Mouse (Mus musculus) forebrain, embryonic 11.5 days (tissue): ENCODE results near the gene Dnase1l2. TPM values are rescaled to one million over a fixed set of nuclear protein-coding genes. Genes with fewer than 3 reads are reported as not detected.

Experiments used
- ATAC-seq: fragments of 200-750 bp; cut with Nextera tagmentation; replicated peaks from 2 replicates; pipeline ENCODE4 v1.8.0; 2017; ENCODE audit warnings: moderate TSS enrichment; ENCODE audit not compliant: low FRiP score
- DNase-seq: peaks from one replicate; pipeline ENCODE4 v3.0.0-alpha.2; 2017; ENCODE audit warnings: low spot score
- H3K27ac ChIP-seq: fragments of 300-500 bp; sonication (generic); 2 replicates; pipeline ENCODE4 v1.5.1; 2014; ENCODE audit warnings: low read depth, low read length
- H3K27me3 ChIP-seq: fragments of 300-500 bp; sonication (generic); 2 replicates; pipeline ENCODE4 v1.6.1; 2014; ENCODE audit warnings: mild to moderate bottlenecking, low read length, mixed read lengths; ENCODE audit not compliant: control insufficient read depth, insufficient read depth
- H3K36me3 ChIP-seq: fragments of 300-500 bp; sonication (generic); 2 replicates; pipeline ENCODE4 v1.6.1; 2014; ENCODE audit warnings: mild to moderate bottlenecking, low read length, moderate library complexity, mixed read lengths; ENCODE audit not compliant: control insufficient read depth, insufficient read depth
- H3K4me1 ChIP-seq: fragments of 300-500 bp; sonication (generic); replicated peaks from 2 replicates; pipeline ENCODE4 v1.6.1; 2014; ENCODE audit warnings: low read length, mixed read lengths; ENCODE audit not compliant: control insufficient read depth, insufficient read depth
- H3K4me2 ChIP-seq: fragments of 300-500 bp; sonication (generic); 2 replicates; pipeline ENCODE4 v1.6.1; 2014; ENCODE audit warnings: low read depth, mild to moderate bottlenecking, low read length, moderate library complexity, mixed read lengths; ENCODE audit not compliant: severe bottlenecking
- H3K4me3 ChIP-seq: fragments of 300-500 bp; sonication (generic); 2 replicates; pipeline ENCODE4 v1.5.1; 2014; ENCODE audit warnings: low read depth, low read length
- H3K9ac ChIP-seq: fragments of 300-500 bp; sonication (generic); 2 replicates; pipeline ENCODE4 v1.6.1; 2014; ENCODE audit warnings: low read length
- H3K9me3 ChIP-seq: fragments of 300-500 bp; sonication (generic); 2 replicates; pipeline ENCODE4 v1.6.1; 2016; ENCODE audit warnings: low read length, mixed read lengths; ENCODE audit not compliant: control insufficient read depth
- whole genome bisulfite sequencing: fragments of 180-500 bp; shearing (Covaris S2); extraction: QIAGEN DNeasy Blood & Tissue Kit; methylation state at CpG from one replicate; pipeline ENCODE4 v1.1.7; 2014; 5-methylcytosine and 5-hydroxymethylcytosine counted together
- polyA plus RNA-seq: library from polyadenylated mRNA; unstranded; fragments of >200 nt; fragmentation: Nextera tagmentation; extraction: Ambion mirVana; gene quantifications from 2 replicates; pipeline ENCODE4 v1.2.1, GENCODE M21; 2014

Gene Dnase1l2
- 2.7 and 3.3 TPM in 2 replicates for polyA plus RNA-seq

DNA sequence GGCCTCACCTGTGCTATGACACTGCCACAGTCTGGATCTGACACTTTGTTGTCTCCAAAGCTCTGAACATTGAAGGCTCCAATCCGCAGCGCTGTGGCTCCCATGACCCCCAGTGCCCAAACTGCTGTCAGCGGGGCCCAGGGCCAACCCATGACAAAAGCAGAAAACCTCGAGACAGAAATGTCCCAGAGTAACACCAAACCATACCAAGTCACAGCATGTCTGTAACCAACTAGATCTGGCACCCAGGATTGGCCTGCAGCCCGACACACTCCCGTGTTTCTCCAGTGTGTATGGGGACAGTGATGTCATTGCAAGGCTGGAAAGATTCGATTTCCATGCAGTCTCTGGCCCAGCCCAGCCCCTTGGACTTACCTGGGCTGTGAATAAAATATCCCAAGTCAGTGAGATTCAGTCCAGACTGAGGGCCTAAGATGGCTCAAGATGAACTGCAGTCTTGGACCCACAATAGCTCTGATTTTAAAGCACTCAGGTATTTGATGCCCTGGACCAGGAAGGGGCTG, at the start of gene Dnase1l2:
Gene Dnase1l2 (minus strand): TSS at position 474 of the 524 bp plus-strand sequence.
- ATAC-seq: no peak
- no peak within 1 kb of the TSS for H3K4me3 ChIP-seq

DNA sequence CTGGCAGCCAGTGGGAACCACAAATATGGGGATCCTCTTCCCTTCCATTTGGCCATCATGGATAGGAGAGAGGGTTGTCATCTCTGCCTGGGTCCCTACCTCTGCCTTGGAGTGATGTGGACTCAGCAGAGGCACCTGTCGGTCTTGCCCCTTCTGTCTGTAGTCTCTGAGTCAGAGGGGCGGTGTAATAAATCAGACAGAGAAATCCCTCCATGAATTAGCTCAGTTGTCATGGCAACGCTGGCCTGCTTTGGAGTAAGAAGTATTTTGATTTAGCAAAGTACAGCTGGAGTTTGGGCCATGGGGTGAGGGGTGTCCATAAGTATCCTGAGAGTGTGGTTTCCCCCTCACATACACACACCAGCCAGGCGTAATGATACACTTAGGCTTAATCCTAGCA, 47.5 kb upstream of the Dnase1l2 start:
- H3K9me3 ChIP-seq: no peaks in the 10 kb centered on the region
- peaks cover 9% of the 10 kb centered on the region for H3K4me1 ChIP-seq
- no peaks in the 10 kb centered on the region; the same call in 1 of the 2 replicates for H3K27me3 ChIP-seq
- no peak overlapping the region for H3K4me3 ChIP-seq
- H3K4me2 ChIP-seq: no peak overlapping the region
- no peak for ATAC-seq
- DNase-seq: peak; percentile 48
- WGBS: 77% methylated on average over 4 of the region's 4 CpGs
- no peak overlapping the region for H3K27ac ChIP-seq
- H3K9ac ChIP-seq: no peak overlapping the region
- H3K36me3 ChIP-seq: no peaks in the 10 kb centered on the region

More for the DNA sequence above, at the start of gene Dnase1l2:
- Histone ChIP-seq H3K9me3 (no peaks in the 10 kb centered on the region), H3K36me3 (peaks cover 15% of the 10 kb centered on the region), H3K27ac (no peak within 1 kb of the TSS), H3K27me3 (no peaks in the 10 kb centered on the region), H3K9ac (no peak within 1 kb of the TSS), H3K4me1 (no peaks in the 10 kb centered on the region), H3K4me2 (no peak within 1 kb of the TSS)
- WGBS: 81% methylated on average over 7 of the region's 7 CpGs
- no peak for DNase-seq

DNA sequence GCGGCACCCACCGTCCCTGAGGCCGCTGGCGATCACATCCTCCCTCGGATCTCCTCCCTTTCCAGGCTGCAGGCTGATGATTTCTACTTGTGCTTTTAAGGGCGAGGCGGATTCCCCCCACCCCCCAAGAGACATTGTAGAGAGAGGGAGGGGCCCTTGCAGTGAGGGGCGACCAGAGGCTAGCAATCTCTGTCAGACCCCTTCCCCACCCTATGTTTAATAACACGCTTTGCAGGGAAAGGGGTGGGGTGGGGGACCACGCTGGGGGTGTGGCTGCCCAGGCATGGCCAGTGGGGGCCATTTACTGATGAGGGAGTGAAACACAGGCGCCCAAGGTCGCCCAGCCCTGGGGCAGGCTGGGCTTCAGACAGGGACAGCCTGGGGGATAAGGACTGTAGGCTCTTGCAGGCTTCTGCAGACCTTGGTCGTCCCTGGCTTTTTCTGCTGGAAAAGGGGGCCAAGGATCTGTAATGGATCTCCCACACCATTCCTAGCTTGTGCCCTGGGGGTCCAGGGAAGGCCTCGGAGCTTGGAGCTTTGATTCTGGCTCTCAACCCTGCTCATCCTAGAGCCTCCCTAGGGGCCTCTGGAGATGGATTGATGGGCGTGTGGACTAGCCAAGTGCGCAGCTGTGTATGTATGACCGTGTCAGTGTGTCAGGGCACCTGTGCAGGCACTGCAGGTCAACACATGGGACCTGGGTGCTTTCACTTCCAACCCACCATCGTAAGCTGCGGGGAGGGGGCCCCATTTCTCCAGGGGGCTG, 46.5 kb upstream of the Dnase1l2 start:
- Histone ChIP-seq H3K27ac (peak overlapping the region; percentile 57; the same call in 1 of the 2 replicates), H3K9ac (peak overlapping the region; percentile 87), H3K9me3 (no peaks in the 10 kb centered on the region), H3K4me2 (peak overlapping the region; percentile 92), H3K27me3 (no peaks in the 10 kb centered on the region; the same call in 1 of the 2 replicates), H3K4me1 (peaks cover 9% of the 10 kb centered on the region), H3K36me3 (no peaks in the 10 kb centered on the region), H3K4me3 (peak overlapping the region; percentile 85)
- DNase-seq: peak; percentile 56
- WGBS: 21% methylated on average over 19 of the region's 19 CpGs
- ATAC-seq: peak; percentile 34

DNA sequence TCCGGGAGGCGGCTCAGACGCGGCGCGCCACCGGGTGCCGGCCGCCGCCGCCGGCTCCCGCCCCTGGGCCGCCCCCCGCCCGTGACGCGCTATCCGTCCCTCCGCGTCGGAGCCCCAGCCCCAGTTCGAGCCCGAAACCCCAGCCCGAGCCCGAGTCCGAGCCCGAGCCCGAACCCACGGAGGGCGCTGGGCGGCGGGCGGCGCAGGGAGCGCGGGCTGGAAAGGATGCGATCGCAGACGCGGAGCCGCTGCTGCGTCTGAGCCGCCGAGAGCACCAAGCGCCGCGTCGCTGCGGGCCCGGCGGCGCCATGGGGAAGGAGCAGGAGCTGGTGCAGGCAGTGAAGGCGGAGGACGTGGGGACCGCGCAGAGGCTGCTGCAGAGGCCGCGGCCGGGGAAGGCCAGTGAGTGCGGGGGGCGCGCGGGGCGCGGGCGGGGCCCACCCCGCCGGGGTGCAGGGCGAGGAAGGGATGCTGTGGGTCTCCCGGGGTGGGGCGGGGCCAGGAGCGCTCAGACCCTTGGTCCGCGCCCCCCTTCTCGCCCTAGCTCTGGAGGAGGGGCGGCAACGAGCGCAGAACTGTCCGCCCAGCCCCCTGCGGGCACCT, 45.9 kb upstream of the Dnase1l2 start:
- Histone ChIP-seq H3K4me2 (peak overlapping the region; percentile 92), H3K4me1 (peaks cover 9% of the 10 kb centered on the region), H3K9ac (peak overlapping the region; percentile 87), H3K9me3 (no peaks in the 10 kb centered on the region), H3K27ac (peak overlapping the region; percentile 57), H3K36me3 (no peaks in the 10 kb centered on the region), H3K27me3 (no peaks in the 10 kb centered on the region; the same call in 1 of the 2 replicates), H3K4me3 (peak overlapping the region; percentile 85)
- ATAC-seq (peak; percentile 73), DNase-seq (peak; percentile 78)
- WGBS: under 1% methylated on average over 61 of the region's 81 CpGs

DNA sequence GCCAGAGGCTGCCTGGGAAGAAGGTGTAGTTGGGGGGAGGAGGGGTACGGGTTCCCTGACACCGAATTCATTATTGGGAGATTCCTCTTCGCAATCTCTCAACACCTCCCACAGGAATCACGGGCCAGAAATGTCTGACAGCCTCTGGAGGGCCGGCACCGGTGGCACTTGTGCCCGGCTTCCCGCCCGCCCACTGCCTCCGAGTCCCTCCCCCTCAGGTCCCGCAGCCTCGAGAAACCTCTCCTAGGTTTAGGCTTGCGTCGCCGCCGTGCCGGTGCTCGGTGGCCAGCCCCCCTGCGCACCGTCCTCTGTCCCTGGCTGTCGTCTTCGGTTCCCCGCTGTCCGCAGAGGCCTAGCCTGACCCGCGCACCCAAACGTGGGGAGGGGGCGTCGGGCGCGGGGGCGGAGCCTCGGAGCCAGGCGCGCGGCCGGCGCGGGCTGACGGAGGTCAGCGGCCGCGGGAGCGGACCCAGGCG, 45.3 kb upstream of the Dnase1l2 start, which contains the start of gene Caskin1:
Gene Caskin1 (plus strand): TSS at position 416 of the 476 bp plus-strand sequence.
- DNase-seq: peak; percentile 74
- Histone ChIP-seq H3K27me3 (no peaks in the 10 kb centered on the region; the same call in 1 of the 2 replicates), H3K4me2 (peak within 1 kb of the TSS; percentile 92), H3K27ac (peak within 1 kb of the TSS; percentile 57), H3K4me1 (peaks cover 9% of the 10 kb centered on the region), H3K36me3 (no peaks in the 10 kb centered on the region), H3K4me3 (peak within 1 kb of the TSS; percentile 85), H3K9me3 (no peaks in the 10 kb centered on the region), H3K9ac (peak within 1 kb of the TSS; percentile 87)
- peak; percentile 66 for ATAC-seq
- under 1% methylated on average over 45 of the region's 45 CpGs for whole genome bisulfite sequencing

DNA sequence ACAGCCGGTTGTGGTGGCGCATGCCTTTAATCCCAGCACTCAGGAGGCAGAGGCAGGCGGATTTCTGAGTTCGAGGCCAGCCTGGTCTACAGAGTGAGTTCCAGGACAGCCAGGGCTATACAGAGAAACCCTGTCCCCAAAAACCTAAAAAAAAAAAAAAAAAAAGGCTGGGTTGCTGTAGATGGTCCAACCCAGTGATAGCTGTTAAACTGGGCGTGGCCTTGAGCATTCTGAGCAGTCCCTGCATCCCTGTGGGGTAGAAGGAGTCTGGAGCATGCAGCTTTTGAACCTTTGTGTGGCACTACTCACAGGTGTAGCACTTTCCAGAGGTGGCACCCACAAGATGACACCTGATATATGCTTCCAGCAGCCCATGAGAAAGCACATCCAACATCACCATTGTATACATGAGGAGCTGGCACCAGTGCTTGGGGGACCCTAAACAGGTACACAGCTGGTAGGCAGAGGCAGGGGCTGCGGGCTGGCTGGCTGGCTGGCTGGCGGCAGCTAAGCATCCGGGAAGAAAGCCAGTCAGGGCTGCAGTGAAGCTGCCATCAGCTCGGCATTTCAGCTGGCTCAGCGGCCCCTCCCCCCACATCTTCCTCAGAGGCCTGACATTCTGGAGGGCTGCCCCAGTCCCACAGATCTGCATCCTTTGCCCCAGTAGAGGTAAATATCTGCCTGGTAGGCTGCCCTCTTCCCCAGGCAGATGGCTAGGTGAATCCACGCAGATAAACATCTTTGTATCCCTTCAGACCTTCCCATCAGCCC, 42.4 kb upstream of the Dnase1l2 start:
- no peaks in the 10 kb centered on the region; the same call in 1 of the 2 replicates for H3K27me3 ChIP-seq

DNA sequence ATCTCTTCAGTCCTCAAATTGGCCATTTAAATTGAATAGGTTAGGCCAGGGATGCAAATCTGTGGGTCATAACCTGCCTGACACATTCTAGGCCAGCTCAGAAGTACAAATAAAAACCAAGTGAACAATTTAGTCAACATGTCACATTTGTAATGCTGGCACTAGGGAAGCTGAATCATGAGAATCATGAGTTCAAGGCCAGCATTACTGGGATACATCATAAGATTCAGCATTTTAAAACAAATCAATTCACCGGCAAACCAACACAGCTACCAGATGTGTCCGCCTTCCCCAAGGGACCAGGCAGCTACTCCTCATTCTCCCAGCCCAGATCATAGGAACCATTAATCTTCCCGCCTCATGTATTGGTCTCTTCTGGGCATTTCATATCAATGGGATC, 40.6 kb upstream of the Dnase1l2 start:
- Histone ChIP-seq H3K9me3 (no peaks in the 10 kb centered on the region), H3K4me1 (no peaks in the 10 kb centered on the region; the same call in 1 of the 2 replicates), H3K9ac (no peak overlapping the region), H3K4me3 (no peak overlapping the region), H3K27me3 (no peaks in the 10 kb centered on the region; the same call in 1 of the 2 replicates), H3K27ac (no peak overlapping the region), H3K4me2 (no peak overlapping the region), H3K36me3 (no peaks in the 10 kb centered on the region)
- WGBS: 84% methylated on average over 3 of the region's 3 CpGs
- no peak for DNase-seq
- ATAC-seq: no peak

More for the DNA sequence above, 42.4 kb upstream of the Dnase1l2 start:
- ATAC-seq (no peak), DNase-seq (no peak)
- no peak overlapping the region for H3K9ac ChIP-seq
- peaks cover 8% of the 10 kb centered on the region for H3K4me1 ChIP-seq
- 44% methylated on average over 10 of the region's 11 CpGs for WGBS
- no peak overlapping the region for H3K27ac ChIP-seq
- H3K4me2 ChIP-seq: no peak overlapping the region
- H3K9me3 ChIP-seq: no peaks in the 10 kb centered on the region
- no peak overlapping the region for H3K4me3 ChIP-seq
- H3K36me3 ChIP-seq: no peaks in the 10 kb centered on the region
